Mouse (Mus musculus) left cerebral cortex, adult 11 months (tissue): ENCODE data around the gene Tmem156.
"Not testable (repeated sequence)": the region's sequence is repeated elsewhere in the genome, so short reads cannot be mapped to it uniquely, and the experiment has no call there.

Experiments used
- DNase-seq: peaks from one replicate; pipeline ENCODE4 v3.0.0; 2022; ENCODE audit warnings: low spot score

The Tmem156 gene

GRCm38 (mm10) chr5:65091921-65092320, at the start of gene Tmem156:
TSS of gene Tmem156 (minus strand) at chr5:65092132.
- no peak for DNase-seq

GRCm38 (mm10) chr5:65141242-65141641, 49.3 kb upstream of the Tmem156 start:
- no peak for DNase-seq

- no peak for DNase-seq
Measured at GRCm38 (mm10) chr5:65137073-65137472, 45.1 kb upstream of the Tmem156 start.

GRCm38 (mm10) chr5:65136159-65136558, 44.2 kb upstream of the Tmem156 start:
- no peak for DNase-seq

GRCm38 (mm10) chr5:65131211-65131879, 39.4 kb upstream of the Tmem156 start:
- DNase-seq, result no peak

GRCm38 (mm10) chr5:65130528-65131210, 38.7 kb upstream of the Tmem156 start:
- no peak for DNase-seq

GRCm38 (mm10) chr5:65128481-65128880, 36.5 kb upstream of the Tmem156 start:
- DNase-seq, result no peak

GRCm38 (mm10) chr5:65126137-65126536, 34.2 kb upstream of the Tmem156 start:
- DNase-seq, result no peak

GRCm38 (mm10) chr5:65122616-65123015, 30.7 kb upstream of the Tmem156 start:
- no peak for DNase-seq

- DNase-seq, result no peak
Measured at GRCm38 (mm10) chr5:65119918-65120317, 28.0 kb upstream of the Tmem156 start.

- no peak for DNase-seq
Measured at GRCm38 (mm10) chr5:65119495-65119894, 27.6 kb upstream of the Tmem156 start.

GRCm38 (mm10) chr5:65116789-65117188, 24.9 kb upstream of the Tmem156 start:
- no peak for DNase-seq

- no peak for DNase-seq
Measured at GRCm38 (mm10) chr5:65113323-65113722, 21.4 kb upstream of the Tmem156 start.

- not testable (repeated sequence) for DNase-seq
Measured at GRCm38 (mm10) chr5:65112225-65112624, 20.3 kb upstream of the Tmem156 start.

GRCm38 (mm10) chr5:65107773-65108432, 16.0 kb upstream of the Tmem156 start:
- DNase-seq, result no peak

- peak; percentile 64 for DNase-seq
Measured at GRCm38 (mm10) chr5:65106876-65107772, 15.2 kb upstream of the Tmem156 start, which contains the start of gene Klhl5. TSS of gene Klhl5 (plus strand) at chr5:65107539.

GRCm38 (mm10) chr5:65102641-65103042, 10.7 kb upstream of the Tmem156 start:
- no peak for DNase-seq

GRCm38 (mm10) chr5:65102026-65102640, 10.2 kb upstream of the Tmem156 start:
- DNase-seq, result no peak

GRCm38 (mm10) chr5:65101621-65102020, 9.7 kb upstream of the Tmem156 start:
- no peak for DNase-seq

GRCm38 (mm10) chr5:65101209-65101608, 9.3 kb upstream of the Tmem156 start:
- no peak for DNase-seq

GRCm38 (mm10) chr5:65100002-65100401, 8.1 kb upstream of the Tmem156 start:
- DNase-seq, result no peak

- no peak for DNase-seq
Measured at GRCm38 (mm10) chr5:65097457-65097856, 5.5 kb upstream of the Tmem156 start.
